ENCODE assay signal across 8 mouse cellular contexts in the genomic region with DNA sequence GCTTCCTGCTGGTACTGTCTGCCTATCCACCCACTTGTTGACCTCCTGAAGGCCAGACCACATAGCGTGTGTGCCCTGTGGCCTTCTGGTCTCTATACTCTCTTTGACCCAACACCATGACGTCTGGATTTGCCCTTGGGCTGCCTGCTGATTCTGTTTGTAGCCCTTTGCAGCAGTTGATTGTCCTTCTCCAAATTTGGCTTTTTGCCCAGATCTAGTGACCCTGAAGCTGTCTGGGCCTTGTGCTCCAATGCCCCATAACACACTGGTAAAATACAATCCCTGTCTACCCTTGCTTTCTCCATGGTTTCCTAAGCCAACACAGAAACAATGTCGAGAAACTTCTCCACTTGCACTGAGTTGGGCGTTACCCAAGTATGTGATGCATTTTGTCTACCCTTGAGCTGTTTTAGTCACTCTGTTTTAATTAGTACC.
DNase-seq lines count a peak whose midpoint lies in the region; ATAC-seq and TF ChIP-seq lines count a peak whose summit lies in the region.
"Had no signal": no experiment of that assay in that cellular context is flagged by ENCODE, and none has a peak within 500 bp of the region (broad histone marks: within the 10 kb centered on the region; RNA-seq: fewer than 3 reads in every experiment).

No protein-coding gene starts in this region.

- H3K4me2 ChIP-seq in midbrain, postnatal 0 days (ENCODE audit: low read depth, low read length, poor library complexity, severe bottlenecking): no peak overlapping the region
- H3K4me2 ChIP-seq in midbrain, embryonic 15.5 days: no peak overlapping the region
- H3K4me2 ChIP-seq in forebrain, embryonic 16.5 days (ENCODE audit: low read length): no peak overlapping the region

- 47% methylated on average over 4 of the region's 4 CpGs for WGBS in midbrain, postnatal 0 days
- WGBS in midbrain, embryonic 15.5 days: 49% methylated on average over 4 of the region's 4 CpGs
- WGBS in forebrain, embryonic 16.5 days: 29% methylated on average over 4 of the region's 4 CpGs

- no peaks in the 10 kb centered on the region for H3K9me3 ChIP-seq in midbrain, postnatal 0 days (ENCODE audit: low read length)
- H3K9me3 ChIP-seq in midbrain, embryonic 15.5 days: no peaks in the 10 kb centered on the region
- H3K9me3 ChIP-seq in forebrain, embryonic 16.5 days (ENCODE audit: control insufficient read depth, low read length): no peaks in the 10 kb centered on the region

- no peaks in the 10 kb centered on the region for H3K4me1 ChIP-seq in midbrain, postnatal 0 days (ENCODE audit: insufficient read depth, low read length)
- H3K4me1 ChIP-seq in midbrain, embryonic 15.5 days: no peaks in the 10 kb centered on the region
- H3K4me1 ChIP-seq in forebrain, embryonic 16.5 days (replicated peaks; ENCODE audit: control insufficient read depth, insufficient read depth, low read length): peaks cover 5% of the 10 kb centered on the region; the same call in 1 of the 2 replicates

- peak; percentile 42 for DNase-seq in midbrain, postnatal 0 days (ENCODE audit: low spot score)
- DNase-seq in adrenal gland, postnatal 25 days: peak; percentile 11
- DNase-seq in mesoderm, embryonic 11.5 days (ENCODE audit: low read depth, low spot score): peak; percentile 54
- no peak for DNase-seq in gastrocnemius, postnatal 25 days
- no peak for DNase-seq in right cerebral cortex, adult 18-20 months

- H3K36me3 ChIP-seq in midbrain, postnatal 0 days (ENCODE audit: insufficient read depth, low read length): no peaks in the 10 kb centered on the region
- H3K36me3 ChIP-seq in midbrain, embryonic 15.5 days (replicated peaks): no peaks in the 10 kb centered on the region
- no peaks in the 10 kb centered on the region for H3K36me3 ChIP-seq in forebrain, embryonic 16.5 days (ENCODE audit: control insufficient read depth, insufficient read depth)

- ATAC-seq in midbrain, postnatal 0 days (ENCODE audit: low FRiP score): no peak
- ATAC-seq in midbrain, embryonic 15.5 days (replicated peaks): no peak
- ATAC-seq in forebrain, embryonic 16.5 days: peak; percentile 49
- ATAC-seq: intestine, postnatal 0 days had no signal

- TF ChIP-seq CTCF in midbrain, postnatal 0 days (IDR thresholded peaks at IDR 0.05): no peak

- no peak overlapping the region for H3K27ac ChIP-seq in midbrain, postnatal 0 days (ENCODE audit: low read depth, low read length)
- no peak overlapping the region for H3K27ac ChIP-seq in midbrain, embryonic 15.5 days
- H3K27ac ChIP-seq in forebrain, embryonic 16.5 days (ENCODE audit: low read length): no peak overlapping the region

- H3K4me3 ChIP-seq in midbrain, postnatal 0 days (ENCODE audit: low read depth, low read length): no peak overlapping the region
- no peak overlapping the region for H3K4me3 ChIP-seq in midbrain, embryonic 15.5 days
- H3K4me3 ChIP-seq in forebrain, embryonic 16.5 days (replicated peaks; ENCODE audit: low read length): no peak overlapping the region

- H3K9ac ChIP-seq in midbrain, postnatal 0 days (replicated peaks; ENCODE audit: low read length, poor library complexity, severe bottlenecking): no peak overlapping the region
- H3K9ac ChIP-seq in midbrain, embryonic 15.5 days: no peak overlapping the region
- H3K9ac ChIP-seq in forebrain, embryonic 16.5 days (replicated peaks; ENCODE audit: low read depth, low read length): no peak overlapping the region

- no peaks in the 10 kb centered on the region for H3K27me3 ChIP-seq in midbrain, postnatal 0 days (ENCODE audit: insufficient read depth, low read length)
- no peaks in the 10 kb centered on the region for H3K27me3 ChIP-seq in midbrain, embryonic 15.5 days (replicated peaks)
- H3K27me3 ChIP-seq in forebrain, embryonic 16.5 days (replicated peaks; ENCODE audit: control insufficient read depth, insufficient read depth, low read length): no peaks in the 10 kb centered on the region

Comparison
In these comparisons a context has a peak if more than half of its experiments do, and no peak if none do; other contexts are left out.
1. DNase-seq: peak in midbrain, postnatal 0 days (single experiment), adrenal gland, postnatal 25 days (single experiment) and mesoderm, embryonic 11.5 days (single experiment); none in gastrocnemius, postnatal 25 days (single experiment) and right cerebral cortex, adult 18-20 months (single experiment).